Mouse (Mus musculus): ENCODE data around the gene Phldb3.

- TF ChIP-seq POLR2A (IDR thresholded peaks at IDR 0.05; ENCODE audit: borderline replicate concordance, extremely low read depth, low read depth, low read length) (no peak), CTCF (IDR thresholded peaks at IDR 0.05; ENCODE audit: insufficient read depth, low read length) (no peak)
These were observed 49.1 kb upstream of the Phldb3 start for GRCm38 (mm10) chr7:24561450-24561849.
